Mouse (Mus musculus) heart, postnatal 0 days (tissue): ENCODE measurements at regions not wholly inside any gene's neighbourhood (a gene's known extent, or its start where the extent isn't known, plus 50 kb on each side); places are given as distances from the start of the nearest gene placed in this dataset.

Source experiments
- ATAC-seq: fragments of 200-750 bp; cut with Nextera tagmentation; 2 replicates; pipeline ENCODE4 v1.8.0; 2017; ENCODE audit warnings: low read depth, moderate number of reproducible peaks, moderate library complexity; ENCODE audit not compliant: insufficient read depth
- DNase-seq: peaks from one replicate; pipeline ENCODE4 v3.0.0-alpha.2; 2016; ENCODE audit warnings: low spot score
- H3K27ac ChIP-seq: fragments of 300-500 bp; sonication (generic); 2 replicates; pipeline ENCODE4 v1.5.1; 2014; ENCODE audit warnings: low read depth, mild to moderate bottlenecking
- H3K27me3 ChIP-seq: fragments of 300-500 bp; sonication (generic); 2 replicates; pipeline ENCODE4 v1.6.1; 2014; ENCODE audit warnings: low read length, mixed read lengths; ENCODE audit not compliant: control insufficient read depth, insufficient read depth
- H3K36me3 ChIP-seq: fragments of 300-500 bp; sonication (generic); replicated peaks from 2 replicates; pipeline ENCODE4 v1.6.1; 2014; ENCODE audit warnings: low read length, mixed read lengths; ENCODE audit not compliant: control insufficient read depth, insufficient read depth
- H3K4me1 ChIP-seq: fragments of 300-500 bp; sonication (generic); 2 replicates; pipeline ENCODE4 v1.6.1; 2014; ENCODE audit warnings: antibody characterized with exemption; ENCODE audit not compliant: control insufficient read depth, insufficient read depth
- H3K4me2 ChIP-seq: fragments of 300-500 bp; sonication (generic); 2 replicates; pipeline ENCODE4 v1.6.1; 2014; ENCODE audit warnings: low read depth, mild to moderate bottlenecking, low read length, moderate library complexity
- H3K4me3 ChIP-seq: fragments of 300-500 bp; sonication (generic); 2 replicates; pipeline ENCODE4 v1.5.1; 2014; ENCODE audit warnings: low read depth, low read length
- H3K9ac ChIP-seq: fragments of 300-500 bp; sonication (generic); replicated peaks from 2 replicates; pipeline ENCODE4 v1.6.1; 2014; ENCODE audit warnings: low read depth, low read length, mixed read lengths
- H3K9me3 ChIP-seq: fragments of 300-500 bp; sonication (generic); replicated peaks from 2 replicates; pipeline ENCODE4 v1.6.1; 2016; ENCODE audit warnings: low read length; ENCODE audit not compliant: control insufficient read depth
- CTCF ChIP-seq: IDR thresholded peaks from 2 replicates; pipeline ENCODE4 v1.5.1; 2016; ENCODE audit warnings: antibody characterized with exemption, control low read depth, low read depth
- EP300 ChIP-seq: IDR thresholded peaks from 2 replicates; pipeline ENCODE4 v1.6.1; 2016; ENCODE audit warnings: antibody characterized with exemption, low read depth
- WGBS: fragments of 180-500 bp; shearing (Covaris S2); extraction: QIAGEN DNeasy Blood & Tissue Kit; methylation state at CpG from one replicate; pipeline ENCODE4 v1.1.7; 2014; 5-methylcytosine and 5-hydroxymethylcytosine counted together

DNA sequence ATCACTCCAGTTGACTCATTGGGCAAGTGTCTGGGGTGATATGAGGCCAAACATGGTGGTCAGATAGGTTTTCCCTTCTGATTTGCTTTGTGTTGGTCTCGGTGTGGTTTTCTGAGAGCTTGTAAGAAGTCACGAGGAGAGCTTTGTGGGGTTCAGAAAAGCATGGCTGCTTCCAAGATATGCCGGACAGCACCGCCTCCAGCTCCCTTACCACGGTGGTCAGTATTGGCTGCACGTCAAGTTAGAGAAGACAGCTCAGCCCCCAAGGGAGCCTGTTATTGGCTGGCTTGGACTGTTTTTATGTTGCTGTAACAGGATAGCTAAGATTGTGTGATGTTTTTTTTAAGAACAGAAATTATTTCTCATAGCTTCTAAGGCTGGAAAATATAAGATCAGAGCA, 154.7 kb upstream of the Kcnj16 start:
- H3K9me3 ChIP-seq: no peaks in the 10 kb centered on the region
- H3K4me3 ChIP-seq: no peak overlapping the region
- H3K27ac ChIP-seq: no peak overlapping the region
- ATAC-seq (no peak), DNase-seq (no peak)
- 73% methylated on average over 6 of the region's 6 CpGs for WGBS
- no peak overlapping the region for H3K4me2 ChIP-seq
- no peaks in the 10 kb centered on the region for H3K36me3 ChIP-seq
- H3K27me3 ChIP-seq: no peaks in the 10 kb centered on the region
- TF ChIP-seq CTCF (no peak), EP300 (no peak)
- no peaks in the 10 kb centered on the region for H3K4me1 ChIP-seq
- H3K9ac ChIP-seq: no peak overlapping the region

DNA sequence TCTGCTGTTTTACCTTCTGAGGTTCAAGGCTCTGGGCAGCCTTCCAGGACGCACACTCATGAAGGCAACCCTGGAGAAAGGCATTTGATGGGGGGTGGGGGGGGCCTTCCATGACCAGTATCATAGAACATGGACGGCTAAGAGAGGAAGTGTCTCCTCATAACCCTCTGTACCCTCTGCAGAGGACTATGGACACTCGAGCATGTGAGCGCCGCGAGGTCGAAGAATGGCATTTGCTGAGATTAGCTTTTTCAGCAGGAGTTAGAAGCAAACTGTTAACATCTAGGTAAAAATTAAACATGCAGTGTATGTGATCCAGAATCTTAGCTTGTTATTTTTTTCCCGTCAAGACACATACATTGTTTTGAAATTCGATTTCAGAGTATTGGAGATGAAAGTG, 153.1 kb upstream of the Kcnj16 start:
- no peak for DNase-seq
- Histone ChIP-seq H3K9ac (no peak overlapping the region), H3K27me3 (no peaks in the 10 kb centered on the region), H3K36me3 (no peaks in the 10 kb centered on the region), H3K4me1 (no peaks in the 10 kb centered on the region), H3K4me2 (no peak overlapping the region), H3K4me3 (no peak overlapping the region), H3K9me3 (no peaks in the 10 kb centered on the region), H3K27ac (no peak overlapping the region)
- TF ChIP-seq EP300: no peak
- TF ChIP-seq CTCF: no peak
- 79% methylated on average over 9 of the region's 9 CpGs for WGBS
- no peak for ATAC-seq

GRCm38 (mm10) chr11:110815206-110815605, 152.6 kb upstream of the Kcnj16 start:
- TF ChIP-seq EP300 (no peak), CTCF (no peak)
- Histone ChIP-seq H3K27ac (no peak overlapping the region), H3K9me3 (no peaks in the 10 kb centered on the region), H3K4me3 (no peak overlapping the region), H3K27me3 (no peaks in the 10 kb centered on the region), H3K9ac (no peak overlapping the region), H3K4me1 (no peaks in the 10 kb centered on the region), H3K36me3 (no peaks in the 10 kb centered on the region), H3K4me2 (no peak overlapping the region)
- 42% methylated on average over 7 of the region's 7 CpGs for WGBS
- no peak for ATAC-seq
- no peak for DNase-seq

DNA sequence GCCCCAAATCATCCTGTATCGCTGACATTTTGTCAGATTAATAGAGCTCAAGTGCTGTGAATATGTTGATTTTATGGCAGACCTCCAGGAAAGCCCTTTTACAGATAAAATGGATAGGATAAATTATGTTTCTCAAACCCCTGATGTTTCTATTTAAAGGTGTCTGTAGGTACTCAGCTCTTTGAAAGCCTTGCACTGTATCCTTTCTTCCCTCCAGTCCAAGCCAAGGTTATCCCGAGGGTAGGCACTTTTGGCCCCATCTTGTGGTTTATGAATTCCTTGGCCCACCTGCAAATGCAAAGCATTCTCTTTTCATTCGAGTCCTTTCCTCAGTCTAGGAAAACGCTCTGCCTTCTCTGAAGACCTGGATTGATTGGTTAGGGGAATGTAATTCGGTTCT, 139.2 kb upstream of the Kcnj16 start:
- Histone ChIP-seq H3K9ac (no peak overlapping the region), H3K27ac (no peak overlapping the region), H3K4me3 (no peak overlapping the region), H3K9me3 (no peaks in the 10 kb centered on the region), H3K36me3 (no peaks in the 10 kb centered on the region), H3K27me3 (no peaks in the 10 kb centered on the region), H3K4me2 (no peak overlapping the region), H3K4me1 (no peaks in the 10 kb centered on the region)
- no peak for ATAC-seq
- WGBS: 60% methylated on average over 5 of the region's 5 CpGs
- no peak for TF ChIP-seq EP300
- no peak for TF ChIP-seq CTCF
- no peak for DNase-seq

GRCm38 (mm10) chr11:110836688-110837087, 131.1 kb upstream of the Kcnj16 start:
- Histone ChIP-seq H3K4me2 (no peak overlapping the region), H3K4me3 (no peak overlapping the region), H3K27ac (no peak overlapping the region), H3K36me3 (no peaks in the 10 kb centered on the region), H3K9ac (no peak overlapping the region), H3K27me3 (no peaks in the 10 kb centered on the region), H3K4me1 (no peaks in the 10 kb centered on the region), H3K9me3 (no peaks in the 10 kb centered on the region)
- WGBS: 64% methylated on average over 4 of the region's 4 CpGs
- no peak for TF ChIP-seq EP300
- TF ChIP-seq CTCF: no peak
- no peak for DNase-seq
- ATAC-seq: no peak

DNA sequence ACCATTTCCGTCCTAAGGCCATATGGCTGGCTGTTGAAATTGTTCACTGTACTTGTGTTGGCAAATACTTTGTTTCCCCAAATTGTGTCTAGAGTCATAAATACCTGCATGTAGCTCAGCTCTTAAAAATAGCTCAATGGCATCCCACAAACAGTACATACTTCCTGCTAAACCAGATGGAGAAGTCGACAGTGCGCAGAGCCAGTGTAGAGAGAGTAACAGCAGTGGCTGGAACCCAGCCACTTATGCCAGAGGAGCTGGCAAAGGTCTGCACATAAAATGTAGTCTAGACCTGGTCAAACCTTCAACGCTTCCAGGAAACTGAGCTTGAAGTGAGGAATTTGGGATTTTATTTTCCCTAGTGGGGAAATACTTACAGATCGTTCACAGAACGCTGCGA, 128.5 kb upstream of the Kcnj16 start:
- Histone ChIP-seq H3K27me3 (no peaks in the 10 kb centered on the region), H3K9ac (no peak overlapping the region), H3K4me3 (no peak overlapping the region), H3K4me2 (no peak overlapping the region), H3K9me3 (no peaks in the 10 kb centered on the region), H3K36me3 (no peaks in the 10 kb centered on the region), H3K27ac (no peak overlapping the region), H3K4me1 (no peaks in the 10 kb centered on the region)
- 80% methylated on average over 7 of the region's 7 CpGs for WGBS
- ATAC-seq: no peak
- DNase-seq: no peak
- TF ChIP-seq CTCF: no peak
- no peak for TF ChIP-seq EP300
